Mouse (Mus musculus) embryonic fibroblast, embryonic 13.5 days (primary cell): ENCODE measurements around the gene Rtl10. TPM values are rescaled to one million over a fixed set of nuclear protein-coding genes. Genes with fewer than 3 reads are reported as not detected.
"Not testable (repeated sequence)": the region's sequence is repeated elsewhere in the genome, so short reads cannot be mapped to it uniquely, and the experiment has no call there.

Experiments
- H3K27ac ChIP-seq: 2 replicates; pipeline ENCODE4 v1.5.1; 2012; ENCODE audit warnings: low read length, control low read depth, inconsistent platforms; ENCODE audit not compliant: insufficient read depth
- H3K4me1 ChIP-seq: 2 replicates; pipeline ENCODE4 v1.6.1; 2011; ENCODE audit warnings: low read length; ENCODE audit not compliant: control insufficient read depth, insufficient read depth
- H3K4me3 ChIP-seq: 2 replicates; pipeline ENCODE4 v1.5.1; 2011; ENCODE audit warnings: mild to moderate bottlenecking, control low read depth, low read length; ENCODE audit not compliant: insufficient read depth
- CTCF ChIP-seq: IDR thresholded peaks from 2 replicates; pipeline ENCODE4 v1.5.1; 2011; ENCODE audit warnings: mild to moderate bottlenecking, control low read depth, low read length, moderate library complexity, borderline replicate concordance; ENCODE audit not compliant: insufficient read depth
- POLR2A ChIP-seq: IDR thresholded peaks from 2 replicates; pipeline ENCODE4 v1.6.1; 2011; ENCODE audit warnings: low read depth, mild to moderate bottlenecking, control low read depth, low read length, moderate library complexity
- polyA plus RNA-seq: library from polyadenylated mRNA; stranded (reverse); fragments of >200 nt; gene quantifications from 2 replicates; pipeline ENCODE4 v1.2.4, GENCODE M21; 2011; ENCODE audit warnings: low read depth; ENCODE audit not compliant: missing spikeins, insufficient read length

The Rtl10 gene
- polyA plus RNA-seq, 1 experiment: 4.7 TPM

- Histone ChIP-seq H3K4me1 (peaks cover 5% of the 10 kb centered on the region; the same call in 1 of the 2 replicates), H3K4me3 (no peak overlapping the region), H3K27ac (no peak overlapping the region)
- no peak for TF ChIP-seq POLR2A
- TF ChIP-seq CTCF: no peak
These were observed 2.8 kb downstream of the Rtl10 start for GRCm38 (mm10) chr16:18501531-18501930.

- TF ChIP-seq POLR2A (no peak), CTCF (no peak)
- H3K27ac ChIP-seq: no peak overlapping the region
- H3K4me3 ChIP-seq: no peak overlapping the region
These were observed 5.1 kb downstream of the Rtl10 start for GRCm38 (mm10) chr16:18503566-18504342.

DNA sequence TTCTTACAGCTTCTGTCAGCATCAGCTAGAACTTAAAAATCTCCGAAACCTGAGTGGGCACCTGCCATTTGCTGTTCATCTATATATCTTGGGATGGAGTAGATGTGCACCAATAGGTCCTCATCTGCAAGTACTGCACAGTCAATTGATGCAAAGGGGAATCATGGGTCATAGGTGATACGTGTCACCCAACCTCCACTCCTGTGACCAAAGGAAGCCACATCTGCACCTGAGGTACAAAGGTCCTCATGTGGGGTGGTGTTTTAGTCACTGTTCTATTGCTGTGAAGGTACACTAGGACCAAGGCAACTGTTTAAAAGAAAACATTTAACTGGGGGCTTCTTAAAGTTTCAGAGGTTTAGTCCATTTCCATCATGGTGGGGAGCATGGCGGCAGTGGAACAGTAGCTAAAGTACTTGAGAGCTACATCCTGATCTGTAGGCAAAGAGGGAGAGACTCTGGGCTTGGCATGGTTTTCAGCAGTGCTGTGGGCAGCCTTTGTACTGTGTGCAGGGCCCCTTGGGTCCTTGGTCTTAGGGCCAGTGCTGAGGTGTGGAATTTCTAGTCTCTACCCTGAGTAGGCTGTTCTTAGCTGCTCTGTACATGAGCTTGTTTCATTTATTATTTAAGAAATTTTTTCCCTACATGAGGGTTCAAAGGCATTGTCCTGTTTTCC is 8.0 kb downstream of the Rtl10 start:
- Histone ChIP-seq H3K27ac (no peak overlapping the region), H3K4me3 (no peak overlapping the region), H3K4me1 (no peaks in the 10 kb centered on the region)
- TF ChIP-seq CTCF (no peak), POLR2A (no peak)

More at GRCm38 (mm10) chr16:18503566-18504342, 5.1 kb downstream of the Rtl10 start:
- H3K4me1 ChIP-seq: peaks cover 5% of the 10 kb centered on the region; the same call in 1 of the 2 replicates

GRCm38 (mm10) chr16:18507200-18507549 is 8.5 kb downstream of the Rtl10 start:
- Histone ChIP-seq H3K27ac (no peak overlapping the region), H3K4me3 (no peak overlapping the region), H3K4me1 (no peaks in the 10 kb centered on the region)
- TF ChIP-seq POLR2A (no peak), CTCF (no peak)

- TF ChIP-seq POLR2A: no peak
- no peak for TF ChIP-seq CTCF
- Histone ChIP-seq H3K4me3 (no peak overlapping the region), H3K27ac (no peak overlapping the region), H3K4me1 (no peaks in the 10 kb centered on the region)
These were observed 13.0 kb downstream of the Rtl10 start for GRCm38 (mm10) chr16:18511741-18512140.

DNA sequence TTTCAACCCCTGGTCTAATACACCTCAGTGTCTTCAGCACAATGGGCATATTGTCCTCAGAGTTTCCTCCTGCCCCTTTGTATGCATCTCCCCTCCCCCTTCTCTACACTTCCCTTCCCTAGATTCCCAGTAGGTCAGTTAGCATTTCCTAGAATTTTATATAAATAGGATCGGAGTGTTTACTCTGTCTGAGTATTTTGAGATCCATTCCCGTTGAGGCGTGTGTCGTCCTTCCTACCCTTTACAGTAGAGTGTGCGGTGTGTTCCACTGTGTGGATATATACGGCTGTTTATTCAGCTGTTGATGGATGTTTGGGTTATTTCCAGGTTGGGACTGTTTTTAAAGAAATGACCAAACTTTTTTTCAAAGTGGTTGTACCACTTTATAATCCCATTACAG is 14.8 kb downstream of the Rtl10 start:
- TF ChIP-seq CTCF (no peak), POLR2A (no peak)
- Histone ChIP-seq H3K4me1 (no peaks in the 10 kb centered on the region), H3K27ac (no peak overlapping the region), H3K4me3 (no peak overlapping the region)

- H3K27ac ChIP-seq: no peak overlapping the region
- TF ChIP-seq POLR2A: no peak
- TF ChIP-seq CTCF: no peak
- no peaks in the 10 kb centered on the region for H3K4me1 ChIP-seq
- H3K4me3 ChIP-seq: no peak overlapping the region
These were observed 19.4 kb downstream of the Rtl10 start for GRCm38 (mm10) chr16:18518091-18518490.

DNA sequence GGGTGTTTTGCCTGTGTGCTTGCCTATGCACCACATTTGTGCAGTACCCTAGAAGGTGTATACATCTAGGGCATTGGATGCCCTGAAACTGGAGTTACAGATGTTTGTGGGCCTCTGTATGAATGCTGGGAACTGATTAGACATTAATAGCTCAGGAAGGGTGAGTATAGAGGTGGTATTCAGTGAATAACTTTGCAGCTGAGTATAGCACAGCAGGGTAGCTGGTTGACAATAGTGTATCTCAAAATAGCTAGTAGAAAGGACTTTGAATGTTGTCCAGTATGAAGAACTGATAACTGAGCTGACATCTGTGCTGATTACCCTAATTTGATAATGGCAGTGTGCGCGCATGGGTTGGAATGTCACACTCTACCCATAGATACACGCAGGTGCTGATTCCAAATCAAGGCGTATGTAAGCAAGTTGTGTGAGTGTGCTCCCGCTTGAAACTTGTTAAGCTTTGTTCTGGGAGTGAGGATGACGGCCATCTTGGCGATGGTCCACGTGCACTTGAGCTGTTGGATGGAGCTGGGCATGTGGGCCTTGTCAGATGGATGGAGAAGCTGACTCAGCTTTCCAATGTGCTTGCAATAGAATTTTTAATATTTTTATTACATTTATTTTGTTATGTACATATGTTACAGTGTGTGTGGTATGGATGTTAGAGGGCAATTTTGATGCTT is 25.0 kb downstream of the Rtl10 start:
- Histone ChIP-seq H3K27ac (no peak overlapping the region), H3K4me3 (no peak overlapping the region), H3K4me1 (no peaks in the 10 kb centered on the region)
- no peak for TF ChIP-seq POLR2A

- no peak for TF ChIP-seq POLR2A
- no peak for TF ChIP-seq CTCF
- Histone ChIP-seq H3K27ac (no peak overlapping the region), H3K4me1 (no peaks in the 10 kb centered on the region), H3K4me3 (no peak overlapping the region)
These were observed 30.0 kb downstream of the Rtl10 start for GRCm38 (mm10) chr16:18528656-18529055.

DNA sequence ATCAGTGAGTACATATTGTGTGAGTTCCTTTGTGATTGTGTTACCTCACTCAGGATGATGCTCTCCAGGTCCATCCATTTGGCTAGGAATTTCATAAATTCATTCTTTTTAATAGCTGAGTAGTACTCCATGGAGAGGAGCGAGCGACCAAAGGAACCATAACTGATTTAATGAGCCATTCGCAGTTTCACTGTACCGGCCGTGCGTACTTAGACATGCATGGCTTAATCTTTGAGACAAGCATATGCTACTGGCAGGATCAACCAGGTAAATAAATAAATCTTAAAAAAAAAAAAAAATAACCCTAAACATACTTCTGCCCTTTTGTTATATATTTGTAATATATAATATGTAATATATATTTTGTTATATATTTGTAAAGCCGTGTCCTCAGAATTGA is 34.4 kb downstream of the Rtl10 start:
- not testable (repeated sequence) for H3K4me1 ChIP-seq, H3K27ac ChIP-seq, H3K4me3 ChIP-seq
